Mouse (Mus musculus) kidney, postnatal 36 days (tissue): ENCODE measurements around the gene Ercc2.

ENCODE experiments used
- DNase-seq, 2 experiments: peaks; one replicate each; pipeline ENCODE4 v3.0.0; 2021 to 2022; ENCODE audit warnings: mixed read lengths in 2 of 2

The Ercc2 gene

DNA sequence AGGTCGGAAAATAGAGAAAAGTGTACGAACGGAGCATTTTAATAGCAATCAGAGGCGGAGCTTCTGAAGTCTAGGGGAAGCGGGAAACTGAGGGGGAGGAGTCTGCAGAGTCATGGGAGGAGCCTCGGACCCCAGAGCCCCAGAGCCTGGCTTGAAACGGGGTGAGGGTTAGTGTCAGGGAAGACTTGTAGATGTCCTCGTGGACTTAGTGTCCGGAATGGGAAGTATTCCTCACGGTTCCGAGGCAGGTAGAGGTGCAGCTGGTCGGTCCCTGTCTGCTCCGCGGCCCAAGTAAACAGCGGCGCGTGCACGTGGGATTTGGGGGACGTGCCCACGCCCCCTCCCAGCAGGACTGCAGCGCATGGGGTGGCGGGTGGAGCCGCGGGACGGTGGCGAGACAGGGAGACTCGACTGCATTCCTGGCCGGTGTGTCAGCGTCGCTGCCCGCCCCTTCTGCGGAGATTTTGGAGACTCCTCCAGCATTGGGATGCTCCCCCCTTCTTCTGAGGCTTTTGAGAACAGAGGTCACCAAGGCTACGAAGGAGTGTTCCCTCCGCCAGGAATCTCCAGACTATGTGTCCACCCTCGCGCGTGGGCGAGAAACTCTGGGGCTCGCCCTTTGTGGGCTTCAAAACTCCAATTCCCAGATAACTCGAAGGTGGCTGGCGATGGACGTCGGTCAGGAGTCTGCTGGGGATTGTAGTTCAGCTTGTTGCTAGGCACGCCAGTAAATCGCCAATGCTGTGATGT lies 21.7 kb upstream of the Ercc2 start:
- peak; percentile 75 to 83 for DNase-seq

DNA sequence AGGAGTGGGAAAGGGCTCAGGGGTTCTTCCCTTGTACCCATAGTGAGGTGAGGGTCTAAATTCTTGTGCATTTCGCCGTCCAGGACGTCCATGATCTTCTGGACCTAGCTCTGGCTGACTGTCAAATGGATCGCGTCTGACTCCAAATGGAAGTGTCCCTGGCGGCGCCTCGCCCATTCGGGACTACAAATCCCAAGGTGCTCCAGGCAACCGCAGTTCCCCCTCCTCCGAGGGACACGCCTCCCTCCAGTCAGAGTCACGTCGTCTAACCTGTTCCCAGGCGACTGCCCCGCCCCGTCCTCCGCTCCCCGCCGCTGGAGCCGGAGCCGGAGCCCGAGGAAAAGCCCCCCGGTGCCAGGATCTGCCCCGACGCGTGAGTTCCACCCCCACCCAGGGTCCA lies 20.9 kb upstream of the Ercc2 start:
- DNase-seq = peak; percentile 96 to 97

DNA sequence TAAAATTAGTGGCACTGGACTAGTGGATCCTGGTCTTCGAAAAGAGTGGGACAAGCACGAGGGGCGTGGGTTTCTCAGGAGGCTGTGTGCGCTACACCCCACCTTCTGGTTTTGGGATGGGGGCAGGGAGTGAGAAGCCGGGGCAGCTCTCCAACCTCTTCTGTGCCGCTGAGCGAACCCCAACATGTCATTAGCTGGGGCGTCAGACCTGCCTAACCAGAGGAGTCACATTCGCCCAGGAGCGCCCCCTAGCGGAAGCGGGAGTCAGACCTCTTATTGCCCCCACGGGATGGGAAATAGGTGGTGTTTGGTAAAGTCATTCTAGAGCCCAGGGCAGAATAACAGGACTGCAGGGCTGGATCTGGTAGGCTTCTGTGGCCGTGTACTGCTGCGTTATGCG lies 20.1 kb upstream of the Ercc2 start:
- peak; percentile 72 to 92 for DNase-seq

DNA sequence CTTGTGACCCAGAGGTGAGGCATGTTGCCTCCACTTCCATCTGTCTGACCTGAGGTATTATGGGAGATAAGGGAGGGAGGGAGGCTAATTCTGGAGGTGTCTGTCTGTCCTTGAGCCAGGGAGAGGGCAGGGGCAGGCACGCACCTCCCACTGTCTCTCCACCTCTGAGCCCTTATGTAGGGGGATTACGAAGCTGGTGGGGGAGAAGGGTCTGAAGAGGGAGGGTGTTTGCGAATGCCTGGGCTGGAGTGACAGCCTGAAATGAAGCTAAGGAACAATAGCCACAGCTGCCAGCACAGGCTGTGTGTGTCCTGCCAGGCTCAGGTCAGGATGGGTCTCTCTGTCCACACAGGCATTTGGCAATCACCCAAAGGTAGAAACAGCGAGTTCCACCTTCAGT lies 19.5 kb upstream of the Ercc2 start:
- DNase-seq = no peak

DNA sequence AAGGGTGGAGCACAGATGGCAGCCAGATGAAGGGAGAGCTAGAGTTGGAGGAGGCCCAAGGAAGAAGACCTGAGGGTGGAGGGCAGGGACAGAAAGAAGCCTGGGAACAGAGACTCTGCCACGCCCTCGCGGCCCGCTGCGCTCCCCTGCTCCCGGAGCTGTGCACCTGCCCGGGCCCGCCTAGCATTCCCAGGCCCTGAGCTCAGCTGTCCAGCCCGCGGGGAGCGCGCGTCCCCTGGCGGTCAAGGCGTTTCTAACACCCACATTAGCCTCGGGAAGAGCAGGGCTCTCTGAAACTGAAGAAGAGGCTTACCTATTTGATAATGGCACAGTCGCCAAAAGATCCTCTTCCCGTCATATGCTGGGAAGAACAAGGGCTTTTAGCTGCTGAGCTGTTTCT lies 17.9 kb upstream of the Ercc2 start:
- DNase-seq = peak; percentile 84 to 93

DNA sequence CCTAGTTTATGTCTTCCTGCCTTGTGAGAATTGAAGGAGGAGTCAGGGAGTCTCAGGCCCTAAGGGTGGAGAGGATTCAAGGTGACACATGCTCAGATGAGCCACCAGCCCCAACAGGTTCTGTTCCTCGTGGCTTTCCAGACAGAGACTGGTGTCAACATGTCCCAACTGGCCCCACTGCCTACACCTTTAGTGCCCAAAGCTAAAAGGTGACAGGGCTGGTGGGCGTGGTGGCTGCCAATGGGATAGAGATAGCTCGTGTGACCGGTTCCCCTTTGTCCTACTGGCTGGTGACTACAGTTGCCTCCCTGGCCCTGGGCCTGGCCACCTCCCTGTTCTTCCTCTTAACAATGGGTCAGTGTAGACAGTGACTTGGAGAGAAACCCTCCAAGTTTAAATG lies 16.4 kb upstream of the Ercc2 start:
- DNase-seq = no peak

DNA sequence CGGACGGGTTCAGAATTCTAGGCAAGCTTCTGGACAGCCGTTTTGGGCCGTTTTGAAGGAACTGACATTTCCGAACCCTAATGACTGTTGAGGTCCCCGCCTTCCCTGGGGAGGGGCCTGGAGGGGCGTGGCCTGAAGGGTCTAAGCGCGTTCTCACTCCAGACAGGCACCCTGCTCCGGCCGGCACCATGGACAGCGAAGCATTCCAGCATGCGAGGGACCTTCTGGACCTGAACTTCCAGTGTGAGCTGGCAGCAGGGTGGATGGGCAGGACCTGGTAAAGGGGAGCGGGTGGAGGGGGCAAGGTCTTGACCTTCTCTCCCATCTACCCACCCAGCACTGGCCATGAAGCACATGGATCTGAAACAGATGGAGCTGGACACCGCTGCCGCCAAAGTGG lies 13.4 kb upstream of the Ercc2 start:
- peak; percentile 56 to 86 for DNase-seq

DNA sequence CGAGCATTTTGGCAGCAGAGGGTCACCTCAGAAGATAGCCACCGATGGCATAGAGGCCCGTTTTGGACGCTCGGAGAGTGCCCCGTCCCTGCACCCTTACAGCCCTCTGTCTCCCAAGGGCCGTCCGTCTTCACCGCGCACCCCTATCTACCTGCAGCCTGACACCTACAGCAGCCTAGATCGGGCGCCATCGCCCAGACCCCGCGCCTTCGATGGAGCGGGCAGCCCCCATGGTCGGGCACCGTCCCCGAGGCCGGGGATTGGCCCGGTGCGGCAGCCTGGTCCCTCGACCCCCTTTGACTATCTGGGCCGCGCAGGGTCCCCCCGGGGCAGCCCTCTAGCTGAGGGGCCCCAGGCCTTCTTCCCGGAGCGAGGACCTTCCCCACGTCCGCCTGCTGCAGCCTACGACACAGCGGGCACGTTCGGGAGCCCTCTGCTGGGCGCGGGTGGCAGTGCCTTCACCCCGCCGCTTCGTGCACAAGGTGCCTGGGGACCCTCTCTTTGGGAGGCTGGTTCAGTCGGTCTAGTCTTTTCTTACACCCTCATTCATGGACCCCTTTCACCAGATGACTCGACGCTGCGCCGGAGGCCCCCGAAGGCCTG lies 11.9 kb upstream of the Ercc2 start:
- peak; percentile 47 to 83 for DNase-seq

DNA sequence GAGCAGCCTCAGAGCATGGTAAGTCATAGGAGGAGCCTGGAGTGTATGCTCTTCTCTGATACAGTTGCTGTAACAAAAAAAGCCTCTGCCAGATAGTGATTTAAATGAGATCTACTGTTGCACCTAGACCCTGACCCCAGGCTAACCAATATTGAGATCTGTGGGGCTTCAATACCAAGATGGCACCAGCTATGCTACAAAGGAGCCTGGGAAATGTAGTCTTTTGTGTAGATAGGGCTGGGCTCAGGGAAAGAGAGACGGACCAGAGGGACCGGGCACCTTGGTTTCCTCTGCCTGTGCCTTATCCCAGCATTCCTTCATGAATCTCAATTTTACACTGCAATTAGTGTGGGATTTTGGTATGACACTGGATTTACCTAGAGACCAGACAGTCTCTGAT lies 8.4 kb upstream of the Ercc2 start:
- no peak for DNase-seq

DNA sequence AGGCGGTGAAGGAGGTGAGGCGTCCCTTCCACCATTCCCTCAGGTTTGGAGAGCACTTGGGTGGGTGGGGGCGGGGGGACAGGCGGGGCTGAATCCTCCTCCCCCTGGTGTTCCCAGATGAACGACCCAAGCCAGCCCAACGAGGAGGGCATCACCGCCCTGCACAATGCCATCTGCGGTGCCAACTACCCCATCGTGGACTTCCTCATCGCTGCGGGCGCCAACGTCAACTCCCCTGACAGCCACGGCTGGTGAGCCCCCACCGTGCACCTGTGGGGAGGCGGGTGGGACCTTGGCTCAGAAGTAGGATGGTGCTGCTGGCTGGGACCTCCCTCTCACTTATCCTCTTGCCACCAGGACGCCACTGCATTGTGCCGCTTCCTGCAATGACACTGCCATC lies 6.4 kb upstream of the Ercc2 start:
- no peak for DNase-seq

DNA sequence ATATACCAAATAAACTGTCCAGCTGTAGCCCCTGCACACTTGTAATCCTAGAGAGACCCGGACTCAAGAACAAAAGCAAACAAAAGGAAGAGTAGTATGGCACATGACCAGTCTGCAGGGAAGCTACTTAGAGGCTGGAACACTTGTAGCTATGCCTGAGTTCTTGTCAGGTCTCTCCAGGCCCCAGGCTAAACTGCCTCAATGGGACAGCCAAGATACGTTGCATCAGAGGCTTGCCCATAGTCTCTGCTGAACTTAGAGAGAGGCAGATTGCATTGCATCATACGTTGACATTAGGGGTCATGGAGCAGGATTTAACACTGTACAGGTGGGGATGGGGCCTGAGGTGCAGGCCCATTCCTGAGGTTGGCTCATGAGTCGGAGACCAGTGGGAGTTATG lies 5.8 kb upstream of the Ercc2 start:
- DNase-seq = no peak

DNA sequence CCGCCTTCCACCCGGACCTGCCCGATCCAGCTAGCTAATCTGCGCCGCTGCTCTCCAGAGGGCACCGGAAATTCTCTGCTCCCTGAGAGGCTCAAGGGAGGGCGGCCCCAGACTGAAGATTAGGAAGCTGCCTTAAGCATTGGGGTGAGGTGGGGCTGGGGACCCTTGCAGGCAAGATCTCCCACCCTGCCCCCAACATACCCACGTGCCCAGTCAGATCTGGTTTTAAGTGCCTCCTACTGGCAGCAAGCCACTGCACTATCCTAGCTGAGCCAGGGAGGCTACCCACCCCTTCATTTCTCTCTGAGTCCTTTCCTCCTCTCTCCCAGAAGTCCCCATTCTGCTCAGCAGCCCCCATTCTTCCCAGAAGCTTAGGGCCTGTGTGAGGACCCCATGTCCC lies 3.8 kb upstream of the Ercc2 start:
- DNase-seq = no peak

DNA sequence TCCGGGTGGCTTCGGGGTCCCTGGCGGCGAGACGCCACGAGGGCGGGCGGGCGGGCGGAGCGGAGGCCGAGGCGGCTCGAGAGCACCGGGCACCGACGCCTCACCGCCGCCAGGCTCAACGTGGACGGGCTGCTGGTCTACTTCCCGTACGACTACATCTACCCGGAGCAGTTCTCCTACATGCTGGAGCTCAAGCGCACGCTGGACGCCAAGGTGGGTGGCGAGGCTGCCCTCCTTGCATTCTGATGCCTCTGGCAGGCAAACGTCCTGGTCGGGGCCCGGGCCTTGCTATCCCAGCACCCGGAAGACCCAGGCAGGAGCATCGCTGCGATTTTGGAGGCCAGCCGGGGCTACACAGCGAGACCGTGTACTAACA lies 344 bp downstream of the Ercc2 start:
- peak; percentile 20 to 62 for DNase-seq

DNA sequence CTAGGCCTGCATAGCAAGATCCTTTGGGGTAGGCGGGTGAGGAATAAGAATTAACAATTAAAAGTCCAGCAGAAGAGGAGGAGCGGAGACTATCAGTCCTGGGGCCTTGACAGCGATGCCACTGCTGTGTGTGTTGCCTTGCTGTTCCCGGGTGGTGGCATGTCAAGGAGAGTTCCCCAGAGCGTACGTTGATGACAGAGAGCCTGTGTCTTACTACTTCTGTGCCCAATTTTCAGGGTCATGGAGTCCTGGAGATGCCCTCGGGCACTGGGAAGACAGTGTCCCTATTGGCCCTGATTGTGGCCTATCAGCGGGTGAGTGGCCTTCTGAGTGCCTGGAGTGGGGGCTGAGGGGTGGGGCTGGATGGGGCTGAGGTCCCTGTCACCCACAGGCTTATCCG lies 1.9 kb downstream of the Ercc2 start:
- no peak for DNase-seq

DNA sequence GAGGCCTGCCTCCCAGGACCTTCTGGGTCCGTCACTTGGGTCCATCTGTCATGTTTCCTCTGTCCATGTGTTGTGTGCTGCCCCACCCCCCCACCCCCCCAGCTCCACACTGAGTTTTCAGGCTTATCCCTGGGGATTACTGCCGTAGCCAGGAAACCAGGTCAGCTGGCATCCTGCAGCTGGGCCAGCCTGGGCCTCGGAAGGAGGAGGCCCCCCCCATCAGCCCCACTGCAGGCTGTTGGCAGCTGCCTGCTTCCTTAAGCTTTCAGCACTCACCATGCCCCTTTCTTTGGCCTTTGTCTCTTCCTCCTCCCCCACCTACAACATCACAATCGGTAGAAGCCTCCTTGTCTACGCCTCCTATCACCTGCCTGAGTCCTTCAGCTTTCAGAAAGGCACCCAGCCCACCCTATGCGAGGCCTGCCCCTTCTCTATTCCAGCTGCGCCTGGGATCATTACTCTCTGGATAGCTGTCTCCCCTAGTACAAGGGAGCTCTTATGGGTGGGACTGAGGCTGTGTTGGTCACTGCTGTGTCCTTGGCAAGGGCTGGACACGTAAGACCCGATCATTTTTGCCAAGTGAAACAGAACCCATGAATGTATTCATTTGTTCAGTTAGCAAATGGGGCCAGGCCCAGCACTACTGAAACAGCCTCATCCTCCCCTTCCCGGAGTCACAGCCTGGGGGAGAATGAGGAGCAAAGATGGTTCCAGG lies 7.0 kb downstream of the Ercc2 start:
- peak in 1 of 2 experiments; percentile 29 for DNase-seq

DNA sequence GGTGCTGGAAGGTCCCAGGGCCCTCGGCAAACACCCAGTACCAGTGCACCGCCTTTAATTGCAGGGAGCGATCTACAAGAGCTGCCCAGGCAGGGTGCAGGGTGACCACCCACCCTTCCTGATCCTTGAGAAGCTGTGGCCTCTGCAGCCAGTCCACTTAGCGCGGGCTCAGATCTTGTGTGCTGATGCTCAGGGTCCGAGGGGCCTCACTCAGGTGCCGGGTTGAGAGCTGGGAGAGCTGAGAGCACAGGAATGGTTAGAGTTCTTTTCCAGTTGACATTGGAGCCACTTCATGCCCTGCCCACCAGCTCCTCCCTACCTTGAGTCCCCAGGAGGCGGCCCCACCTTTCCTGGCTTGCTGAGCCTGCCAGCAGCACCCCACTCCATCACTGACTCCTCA lies 12.7 kb downstream of the Ercc2 start:
- no peak for DNase-seq

DNA sequence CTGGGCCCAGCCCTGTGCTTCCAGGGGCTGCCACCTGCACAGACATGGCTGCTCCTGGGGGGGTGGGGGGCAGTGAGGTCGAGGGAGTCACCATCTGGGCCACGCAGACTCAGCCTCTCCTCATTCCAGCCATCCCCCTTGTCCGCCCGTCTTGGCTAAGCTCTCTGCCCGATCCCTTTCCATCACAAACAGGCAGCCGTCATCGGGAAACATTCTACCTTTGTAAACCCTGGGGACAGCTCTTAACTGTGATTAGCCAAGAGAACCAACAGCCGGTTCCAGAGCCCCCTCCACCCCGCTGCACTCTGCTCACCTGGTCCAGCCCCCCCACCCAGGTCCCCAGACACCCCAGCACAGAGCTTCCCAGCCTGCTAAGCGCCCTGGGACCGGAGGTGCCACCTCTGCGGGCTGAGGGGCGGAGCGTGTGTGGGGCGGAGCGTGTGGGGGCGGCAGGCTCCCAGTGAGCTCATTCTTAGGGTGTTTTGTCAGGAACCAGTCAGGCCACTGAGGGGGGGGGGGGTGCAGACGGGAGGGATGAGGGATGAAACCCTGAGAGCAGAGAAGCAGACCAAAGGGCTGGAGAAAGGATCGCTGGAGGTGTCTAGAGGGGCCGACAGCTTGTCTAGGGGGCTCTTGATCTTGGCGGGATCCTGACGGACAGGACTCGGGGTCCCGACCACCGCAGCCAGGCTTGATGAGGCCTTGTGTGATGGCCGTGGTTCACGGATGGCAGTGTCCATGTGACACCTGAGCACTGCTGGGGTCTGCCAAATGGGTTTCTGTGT lies 17.9 kb downstream of the Ercc2 start:
- DNase-seq = peak; percentile 63 to 78

DNA sequence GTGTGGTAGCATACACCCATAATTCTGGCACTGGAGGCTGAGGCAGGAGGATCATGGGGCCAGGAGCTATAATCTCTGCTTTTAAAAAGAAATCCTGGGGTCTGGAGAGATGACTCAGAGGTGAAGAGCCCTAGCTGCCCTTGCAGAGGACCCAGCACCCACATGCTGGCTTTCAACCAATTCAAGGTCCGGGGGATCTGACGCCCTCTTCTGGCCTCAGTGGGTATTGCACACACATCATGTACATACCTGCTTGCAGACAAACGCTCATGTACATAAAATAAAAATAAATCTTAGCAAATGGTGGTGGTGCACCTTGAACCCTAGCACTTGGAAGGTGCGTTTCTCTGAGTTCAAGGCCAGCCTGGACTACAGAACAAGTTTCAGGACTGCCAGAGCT lies 19.1 kb downstream of the Ercc2 start:
- no peak for DNase-seq

DNA sequence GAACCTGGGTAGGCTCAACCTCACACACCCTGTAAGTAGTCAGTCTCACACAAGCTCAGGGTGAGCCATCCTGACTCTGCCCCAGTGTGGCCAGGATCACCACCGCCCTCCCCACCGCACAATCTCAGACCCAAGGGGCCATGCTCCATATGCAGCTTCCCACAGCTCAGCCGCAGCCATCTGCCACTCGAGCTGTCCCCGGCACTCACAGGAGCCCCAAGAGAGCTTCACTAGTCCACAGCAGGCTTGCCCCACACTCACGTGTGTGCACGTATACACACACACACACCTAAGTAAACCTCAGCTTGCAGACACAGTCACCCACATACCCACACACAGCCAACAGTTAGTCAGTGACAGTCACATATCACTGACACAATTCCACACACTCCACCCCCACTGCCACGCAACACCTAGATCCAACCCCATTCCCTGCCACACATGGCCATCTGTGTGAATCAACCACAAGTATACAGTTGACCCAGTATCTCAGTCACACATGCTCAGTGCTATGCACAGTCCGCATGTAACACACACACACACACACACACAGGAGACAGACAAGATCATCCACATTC lies 20.8 kb downstream of the Ercc2 start:
- DNase-seq = no peak

DNA sequence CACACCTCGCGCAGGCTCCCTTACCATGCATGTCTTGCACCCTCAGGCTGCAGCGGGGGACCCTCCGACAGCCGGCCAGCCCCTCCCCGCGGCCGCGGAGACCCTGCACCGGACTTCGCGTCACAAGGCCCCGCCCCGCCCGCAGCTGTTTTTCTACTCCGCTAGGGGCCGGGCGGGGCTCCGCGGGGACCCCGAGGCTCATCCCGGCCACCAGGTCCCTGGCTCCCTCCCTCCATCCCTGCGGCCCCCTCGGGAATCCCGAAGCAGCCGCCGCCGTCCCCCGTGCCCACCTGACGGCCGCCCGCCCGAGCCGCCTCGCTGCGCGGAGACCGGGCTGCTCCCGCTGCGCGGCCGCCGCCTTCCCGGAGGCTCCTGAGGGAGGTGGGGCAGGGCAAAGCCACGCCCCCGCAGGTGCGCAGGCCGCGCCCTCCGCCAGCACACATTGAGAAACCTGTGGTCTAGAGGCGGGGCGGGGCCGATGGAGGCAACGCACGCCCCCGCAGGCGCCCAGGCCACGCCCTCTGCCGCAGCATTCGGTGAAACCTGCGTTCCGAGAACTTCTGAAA lies 22.0 kb downstream of the Ercc2 start, which contains the start of gene Klc3:
Klc3 (minus strand) TSS at position 374 of the 566 bp plus-strand sequence.
- peak; percentile 88 to 91 for DNase-seq

DNA sequence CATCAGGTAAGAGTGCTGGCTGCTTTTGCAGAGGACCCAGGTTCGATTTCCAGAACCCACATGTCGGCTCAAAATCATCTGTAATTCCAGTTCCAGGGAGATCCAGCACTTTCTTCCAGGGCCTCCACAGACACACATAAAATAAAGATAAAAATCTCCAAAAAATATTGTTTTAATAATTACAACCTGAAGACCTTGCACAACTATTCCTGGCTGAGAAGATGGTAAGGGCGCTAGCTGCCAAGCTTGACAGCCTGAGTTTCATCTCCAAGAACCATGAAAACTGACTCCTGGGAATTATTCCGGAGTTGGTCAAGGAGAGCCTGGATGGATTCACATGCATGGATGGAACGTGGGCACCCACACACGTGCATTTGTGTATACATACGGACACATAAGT lies 22.7 kb downstream of the Ercc2 start, which contains the start of gene Ckm:
Ckm (plus strand) TSS at position 301 of the 400 bp plus-strand sequence.
- no peak for DNase-seq

DNA sequence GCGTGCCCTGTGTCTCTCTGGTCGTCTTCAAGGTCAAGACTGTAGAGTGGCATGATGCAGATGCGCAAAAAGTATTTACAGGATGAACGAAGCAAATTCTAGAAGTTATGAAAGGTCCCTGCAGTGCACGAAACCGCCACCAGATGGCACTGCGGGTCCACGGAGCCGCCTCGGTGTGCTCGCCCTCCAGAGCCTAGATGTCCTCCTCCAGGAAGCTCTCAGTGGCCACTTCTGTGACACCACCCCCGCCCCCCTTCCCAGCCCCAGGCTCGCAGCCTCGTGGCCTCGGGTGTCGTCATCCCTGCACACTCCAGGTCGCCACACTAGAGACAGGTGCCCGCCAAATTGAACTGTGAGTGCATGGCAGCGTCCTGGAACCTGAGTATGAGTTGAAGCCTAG lies 23.6 kb downstream of the Ercc2 start:
- DNase-seq = peak; percentile 74 to 93
